Mouse (Mus musculus) layer of hippocampus, adult 2 months (tissue): ENCODE measurements at regions not wholly inside any gene's neighbourhood (a gene's known extent, or its start where the extent isn't known, plus 50 kb on each side); places are given as distances from the start of the nearest gene placed in this dataset.
A peak's percentile ranks its signal among the peaks of the same experiment; 100 is the strongest.

Source experiments
- DNase-seq, 2 experiments: peaks; one replicate each; pipeline ENCODE4 v3.0.0; 2022; ENCODE audit warnings: low spot score in 2 of 2
- H3K27ac ChIP-seq: fragments of 200-600 bp; 2 replicates; pipeline ENCODE4 v1.8.1; 2022
- H3K4me3 ChIP-seq: fragments of 200-600 bp; 2 replicates; pipeline ENCODE4 v1.8.1; 2022; ENCODE audit warnings: mild to moderate bottlenecking
- CTCF ChIP-seq: fragments of 200-600 bp; conservative IDR thresholded peaks from 2 replicates; pipeline ENCODE4 v1.8.1; 2022; ENCODE audit warnings: antibody characterized with exemption, mild to moderate bottlenecking, moderate library complexity

- Histone ChIP-seq H3K4me3 (no peak overlapping the region), H3K27ac (peak overlapping the region; percentile 39; the same call in 1 of the 2 replicates)
- no peak for DNase-seq
- no peak for TF ChIP-seq CTCF
These were observed 272.9 kb upstream of the Sox2 start for GRCm38 (mm10) chr3:34377329-34377728.

GRCm38 (mm10) chr3:34371418-34371817, 278.8 kb upstream of the Sox2 start:
- no peak overlapping the region for H3K27ac ChIP-seq
- no peak for TF ChIP-seq CTCF
- DNase-seq: no peak
- H3K4me3 ChIP-seq: no peak overlapping the region

- no peak overlapping the region for H3K27ac ChIP-seq
- no peak for DNase-seq
- H3K4me3 ChIP-seq: no peak overlapping the region
- no peak for TF ChIP-seq CTCF
These were observed 257.0 kb upstream of the Dnajc19 start for GRCm38 (mm10) chr3:34338100-34338499.

- no peak for DNase-seq
- H3K27ac ChIP-seq: no peak overlapping the region
- TF ChIP-seq CTCF: no peak
- no peak overlapping the region for H3K4me3 ChIP-seq
These were observed 252.4 kb upstream of the Dnajc19 start for GRCm38 (mm10) chr3:34333555-34333954.

GRCm38 (mm10) chr3:34331889-34332276, 250.8 kb upstream of the Dnajc19 start:
- no peak overlapping the region for H3K27ac ChIP-seq
- TF ChIP-seq CTCF: no peak
- peak overlapping the region; percentile 0; the same call in 1 of the 2 replicates for H3K4me3 ChIP-seq
- DNase-seq: no peak

GRCm38 (mm10) chr3:34330970-34331888, 250.1 kb upstream of the Dnajc19 start:
- no peak for TF ChIP-seq CTCF
- peak overlapping the region; percentile 0; the same call in 1 of the 2 replicates for H3K4me3 ChIP-seq

GRCm38 (mm10) chr3:34328865-34329264, 247.7 kb upstream of the Dnajc19 start:
- TF ChIP-seq CTCF: peak; percentile 87
- DNase-seq: peak; percentile 60 to 62
- Histone ChIP-seq H3K27ac (no peak overlapping the region), H3K4me3 (no peak overlapping the region)

More at GRCm38 (mm10) chr3:34330970-34331888, 250.1 kb upstream of the Dnajc19 start:
- DNase-seq: no peak
- no peak overlapping the region for H3K27ac ChIP-seq

GRCm38 (mm10) chr3:34325669-34326068, 244.5 kb upstream of the Dnajc19 start:
- H3K4me3 ChIP-seq: no peak overlapping the region
- no peak overlapping the region for H3K27ac ChIP-seq
- no peak for TF ChIP-seq CTCF
- no peak for DNase-seq

- DNase-seq: no peak
- Histone ChIP-seq H3K4me3 (no peak overlapping the region), H3K27ac (no peak overlapping the region)
- TF ChIP-seq CTCF: no peak
These were observed 241.5 kb upstream of the Dnajc19 start for GRCm38 (mm10) chr3:34322527-34323210.

- no peak for TF ChIP-seq CTCF
- no peak for DNase-seq
- H3K27ac ChIP-seq: no peak overlapping the region
These were observed 233.7 kb upstream of the Dnajc19 start for GRCm38 (mm10) chr3:34314798-34315197.

GRCm38 (mm10) chr3:34314393-34314792, 233.3 kb upstream of the Dnajc19 start:
- DNase-seq: no peak
- Histone ChIP-seq H3K27ac (no peak overlapping the region), H3K4me3 (no peak overlapping the region)
- no peak for TF ChIP-seq CTCF

More at GRCm38 (mm10) chr3:34314798-34315197, 233.7 kb upstream of the Dnajc19 start:
- H3K4me3 ChIP-seq: no peak overlapping the region

GRCm38 (mm10) chr3:34311944-34312343, 230.8 kb upstream of the Dnajc19 start:
- Histone ChIP-seq H3K27ac (no peak overlapping the region), H3K4me3 (no peak overlapping the region)
- TF ChIP-seq CTCF: no peak
- DNase-seq: no peak

GRCm38 (mm10) chr3:34299637-34300036, 218.5 kb upstream of the Dnajc19 start:
- no peak overlapping the region for H3K27ac ChIP-seq
- no peak for TF ChIP-seq CTCF
- DNase-seq: no peak
- no peak overlapping the region for H3K4me3 ChIP-seq
